Comparison of ENCODE assay signal across 12 mouse cellular contexts in genomic region chr5:115547421-115547820, GRCm38 (mm10). TPM values are rescaled to one million over a fixed set of nuclear protein-coding genes. Genes with fewer than 3 reads are reported as not detected.
A peak's percentile ranks its signal among the peaks of the same experiment; 100 is the strongest.
DNase-seq lines count a peak whose midpoint lies in the region; ATAC-seq lines count a peak whose summit lies in the region.
"Had no signal": no experiment of that assay in that cellular context is flagged by ENCODE, and none has a peak within 500 bp of the region (broad histone marks: within the 10 kb centered on the region; RNA-seq: fewer than 3 reads in every experiment).

No protein-coding gene starts in this region.

- H3K9me3 ChIP-seq in heart, embryonic 13.5 days: no peaks in the 10 kb centered on the region
- H3K9me3 ChIP-seq in midbrain, embryonic 13.5 days: no peaks in the 10 kb centered on the region
- no peaks in the 10 kb centered on the region for H3K9me3 ChIP-seq in midbrain, embryonic 15.5 days
- no peaks in the 10 kb centered on the region for H3K9me3 ChIP-seq in stomach, embryonic 16.5 days (replicated peaks; ENCODE audit: control insufficient read depth, low read length)

- WGBS in heart, embryonic 13.5 days: 81% methylated on average over 7 of the region's 7 CpGs
- 91% methylated on average over 7 of the region's 7 CpGs for WGBS in midbrain, embryonic 13.5 days
- WGBS in midbrain, embryonic 15.5 days: 87% methylated on average over 7 of the region's 7 CpGs
- 76% methylated on average over 7 of the region's 7 CpGs for WGBS in stomach, embryonic 16.5 days

- peaks cover 83% of the 10 kb centered on the region for H3K36me3 ChIP-seq in heart, embryonic 13.5 days
- H3K36me3 ChIP-seq in midbrain, embryonic 13.5 days: peaks cover 45% of the 10 kb centered on the region
- H3K36me3 ChIP-seq in midbrain, embryonic 15.5 days (replicated peaks): peaks cover 3% of the 10 kb centered on the region; the same call in 1 of the 2 replicates
- peaks cover 38% of the 10 kb centered on the region for H3K36me3 ChIP-seq in stomach, embryonic 16.5 days (ENCODE audit: control insufficient read depth, insufficient read depth, low read length)

- peak overlapping the region; percentile 33; the same call in 1 of the 2 replicates for H3K9ac ChIP-seq in heart, embryonic 13.5 days
- peak overlapping the region; percentile 39; the same call in 1 of the 2 replicates for H3K9ac ChIP-seq in midbrain, embryonic 13.5 days (replicated peaks)
- H3K9ac ChIP-seq in midbrain, embryonic 15.5 days: no peak overlapping the region
- peak overlapping the region; percentile 43 for H3K9ac ChIP-seq in stomach, embryonic 16.5 days (ENCODE audit: low read length)

- peaks cover 39% of the 10 kb centered on the region for H3K4me1 ChIP-seq in heart, embryonic 13.5 days
- H3K4me1 ChIP-seq in midbrain, embryonic 13.5 days (replicated peaks): peaks cover 30% of the 10 kb centered on the region
- H3K4me1 ChIP-seq in midbrain, embryonic 15.5 days: peaks cover 20% of the 10 kb centered on the region
- H3K4me1 ChIP-seq in stomach, embryonic 16.5 days (ENCODE audit: control insufficient read depth, insufficient read depth, low read length): peaks cover 18% of the 10 kb centered on the region

- ATAC-seq in heart, embryonic 13.5 days (ENCODE audit: extremely low read depth, insufficient number of reproducible peaks, low FRiP score, low TSS enrichment): no peak
- no peak for ATAC-seq in midbrain, embryonic 13.5 days
- no peak for ATAC-seq in midbrain, embryonic 15.5 days (replicated peaks)
- ATAC-seq in stomach, embryonic 16.5 days (ENCODE audit: insufficient read depth, low FRiP score): no peak
- no peak for ATAC-seq in CD4-positive, CD25-positive, alpha-beta regulatory T cell, adult 4 months
- ATAC-seq: inflammation-experienced regulatory T-cells, adult 6 months; lung, postnatal 0 days had no signal

- H3K27me3 ChIP-seq in heart, embryonic 13.5 days (replicated peaks): no peaks in the 10 kb centered on the region
- no peaks in the 10 kb centered on the region for H3K27me3 ChIP-seq in midbrain, embryonic 13.5 days
- H3K27me3 ChIP-seq in midbrain, embryonic 15.5 days (replicated peaks): no peaks in the 10 kb centered on the region
- no peaks in the 10 kb centered on the region for H3K27me3 ChIP-seq in stomach, embryonic 16.5 days (ENCODE audit: control insufficient read depth, insufficient read depth, low read length)

- intact Hi-C loops in heart, postnatal 25 days (cut with DNase I): no loop called here

- DNase-seq in adrenal gland, postnatal 14 days: peak; percentile 13
- DNase-seq in adrenal gland, postnatal 25 days: no peak
- no peak for DNase-seq in heart, postnatal 25 days (ENCODE audit: low spot score)
- DNase-seq: gastrocnemius, postnatal 36 days; right cerebral cortex, postnatal 25 days had no signal

- no peak overlapping the region for H3K4me3 ChIP-seq in heart, embryonic 13.5 days
- H3K4me3 ChIP-seq in midbrain, embryonic 13.5 days (replicated peaks): no peak overlapping the region
- no peak overlapping the region for H3K4me3 ChIP-seq in midbrain, embryonic 15.5 days
- H3K4me3 ChIP-seq in stomach, embryonic 16.5 days (replicated peaks; ENCODE audit: low read length): no peak overlapping the region

- H3K27ac ChIP-seq in heart, embryonic 13.5 days (replicated peaks): peak overlapping the region; percentile 12; the same call in 1 of the 2 replicates
- no peak overlapping the region for H3K27ac ChIP-seq in midbrain, embryonic 13.5 days
- no peak overlapping the region for H3K27ac ChIP-seq in midbrain, embryonic 15.5 days
- H3K27ac ChIP-seq in stomach, embryonic 16.5 days (ENCODE audit: low read length): 0 out of 2 replicates have a peak overlapping the region, but pooled peaks have one; percentile 24

- H3K4me2 ChIP-seq in heart, embryonic 13.5 days: no peak overlapping the region
- no peak overlapping the region for H3K4me2 ChIP-seq in midbrain, embryonic 13.5 days (replicated peaks)
- H3K4me2 ChIP-seq in midbrain, embryonic 15.5 days: no peak overlapping the region
- H3K4me2 ChIP-seq in stomach, embryonic 16.5 days (ENCODE audit: low read depth, low read length): no peak overlapping the region

RNA-seq across cellular contexts. Expression of gene Rplp0, which starts 11.8 kb away (rescaled TPM):
- total RNA-seq in adrenal gland, postnatal 14 days (2021): 786 and 963 TPM in 2 replicates
- 743 and 806 TPM in 2 replicates for total RNA-seq in adrenal gland, postnatal 25 days (2021)
- 1,009 and 1,125 TPM in 2 replicates for polyA plus RNA-seq in heart, embryonic 13.5 days (2015; fragmentation: Nextera tagmentation; extraction: Ambion mirVana)
- 100 to 1,000 TPM; 651 to 667 TPM for total RNA-seq in heart, postnatal 25 days (2021)
- polyA plus RNA-seq in midbrain, embryonic 13.5 days (2015; fragmentation: Nextera tagmentation; extraction: Ambion mirVana): 905 and 914 TPM in 2 replicates
- polyA plus RNA-seq in midbrain, embryonic 15.5 days (2015; fragmentation: Nextera tagmentation; extraction: Ambion mirVana): 811 and 847 TPM in 2 replicates
- 1,450 and 1,538 TPM in 2 replicates for polyA plus RNA-seq in stomach, embryonic 16.5 days (2015; fragmentation: Nextera tagmentation; extraction: Ambion mirVana)
- polyA plus RNA-seq in CD4-positive, CD25-positive, alpha-beta regulatory T cell, adult 4 months (2017; shearing (Covaris generic)): 1,000 to 10,000 TPM; 4,123 to 4,128 TPM

RNA-seq across cellular contexts. Expression of gene Gcn1l1, which starts 17.6 kb away (rescaled TPM):
- total RNA-seq in adrenal gland, postnatal 14 days (2021): 59.7 and 60.4 TPM in 2 replicates
- total RNA-seq in adrenal gland, postnatal 25 days (2021): 71.9 and 76.6 TPM in 2 replicates
- 24.6 and 26.7 TPM in 2 replicates for polyA plus RNA-seq in heart, embryonic 13.5 days (2015; fragmentation: Nextera tagmentation; extraction: Ambion mirVana)
- 10 to 100 TPM; 38.4 to 42.8 TPM for total RNA-seq in heart, postnatal 25 days (2021)
- 48.6 and 49.1 TPM in 2 replicates for polyA plus RNA-seq in midbrain, embryonic 13.5 days (2015; fragmentation: Nextera tagmentation; extraction: Ambion mirVana)
- 48.3 and 53.4 TPM in 2 replicates for polyA plus RNA-seq in midbrain, embryonic 15.5 days (2015; fragmentation: Nextera tagmentation; extraction: Ambion mirVana)
- polyA plus RNA-seq in stomach, embryonic 16.5 days (2015; fragmentation: Nextera tagmentation; extraction: Ambion mirVana): 33.6 and 35.1 TPM in 2 replicates
- 10 to 100 TPM; 25.2 to 36.2 TPM for polyA plus RNA-seq in CD4-positive, CD25-positive, alpha-beta regulatory T cell, adult 4 months (2017; shearing (Covaris generic))

RNA-seq across cellular contexts. Expression of gene Pxn, which starts 40.9 kb away (rescaled TPM):
- total RNA-seq in adrenal gland, postnatal 14 days (2021): 48.9 and 54.8 TPM in 2 replicates
- 38.4 and 45.8 TPM in 2 replicates for total RNA-seq in adrenal gland, postnatal 25 days (2021)
- 29.7 and 31.7 TPM in 2 replicates for polyA plus RNA-seq in heart, embryonic 13.5 days (2015; fragmentation: Nextera tagmentation; extraction: Ambion mirVana)
- 10 to 100 TPM; 34.4 to 39.5 TPM for total RNA-seq in heart, postnatal 25 days (2021)
- polyA plus RNA-seq in midbrain, embryonic 13.5 days (2015; fragmentation: Nextera tagmentation; extraction: Ambion mirVana): 16.2 and 18.3 TPM in 2 replicates
- 20.4 and 20.9 TPM in 2 replicates for polyA plus RNA-seq in midbrain, embryonic 15.5 days (2015; fragmentation: Nextera tagmentation; extraction: Ambion mirVana)
- 41.9 and 44.5 TPM in 2 replicates for polyA plus RNA-seq in stomach, embryonic 16.5 days (2015; fragmentation: Nextera tagmentation; extraction: Ambion mirVana)
- polyA plus RNA-seq in CD4-positive, CD25-positive, alpha-beta regulatory T cell, adult 4 months (2017; shearing (Covaris generic)): 10 to 100 TPM; 14.5 to 23.4 TPM

Comparison
In these comparisons a context has a peak if more than half of its experiments do, and no peak if none do; other contexts are left out.
1. H3K27ac ChIP-seq: peak in heart, embryonic 13.5 days (single experiment) and stomach, embryonic 16.5 days (single experiment); none in midbrain, embryonic 13.5 days (single experiment) and midbrain, embryonic 15.5 days (single experiment).